Mouse (Mus musculus) bone marrow, adult 2 months (tissue): ENCODE results near the gene Naa40.

ENCODE experiments used
- CTCF ChIP-seq: fragments of 200-500 bp; IDR thresholded peaks from 2 replicates; pipeline ENCODE4 v1.5.1; 2011; ENCODE audit warnings: low read length, control low read depth; ENCODE audit not compliant: control insufficient read depth, insufficient read depth
- POLR2A ChIP-seq: fragments of 200-500 bp; IDR thresholded peaks from 2 replicates; pipeline ENCODE4 v1.6.1; 2011; ENCODE audit warnings: low read depth, mild to moderate bottlenecking, control low read depth, low read length, borderline replicate concordance; ENCODE audit not compliant: control insufficient read depth

DNA sequence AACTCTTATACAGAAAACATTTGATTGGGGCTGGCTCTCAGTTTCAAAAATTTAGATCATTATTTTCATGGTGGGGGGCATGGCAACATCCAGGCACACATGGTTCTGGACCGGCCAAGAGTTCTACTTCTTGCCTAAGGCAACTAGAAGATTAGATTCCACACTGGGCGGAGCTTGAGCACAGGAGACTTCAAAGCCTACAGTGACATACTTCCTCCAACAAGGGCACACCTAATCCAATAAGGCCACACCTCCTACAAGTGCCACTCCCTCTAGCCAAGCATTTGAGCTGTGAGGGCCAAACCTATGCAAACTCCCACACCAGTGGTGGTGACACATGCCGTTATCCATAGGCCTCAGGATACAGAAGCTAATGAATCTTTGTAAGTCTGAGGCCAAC lies 5.0 kb upstream of the Naa40 start:
- no peak for TF ChIP-seq CTCF
- no peak for TF ChIP-seq POLR2A
